Mouse (Mus musculus): ENCODE data around the gene Spats2l. TPM values are rescaled to one million over a fixed set of nuclear protein-coding genes. Genes with fewer than 3 reads are reported as not detected.

Gene Spats2l
- total and polyA plus RNA-seq, 3 experiments = not detected

GRCm38 (mm10) chr1:57742266-57742665 lies 31.7 kb upstream of the Spats2l start:
- Histone ChIP-seq H3K4me3 (ENCODE audit: control insufficient read depth in 1 of 2, insufficient read depth in 1 of 2, low read depth in 2 of 2, low read length in 2 of 2) (no peak overlapping the region), H3K9ac (ENCODE audit: control insufficient read depth, low read depth, low read length, poor library complexity, severe bottlenecking) (no peak overlapping the region), H3K27ac (ENCODE audit: control insufficient read depth, low read depth, low read length) (no peak overlapping the region), H3K36me3 (ENCODE audit: control insufficient read depth in 1 of 2, insufficient read depth in 2 of 2, low read length in 2 of 2) (no peaks in the 10 kb centered on the region), H3K4me1 (ENCODE audit: control insufficient read depth in 1 of 2, insufficient read depth in 2 of 2, low read length in 2 of 2) (no peaks in the 10 kb centered on the region), H3K9me3 (replicated peaks; ENCODE audit: insufficient read depth, low read length) (no peaks in the 10 kb centered on the region), H3K79me2 (ENCODE audit: control insufficient read depth, insufficient read depth, low read length, poor library complexity) (no peaks in the 10 kb centered on the region), H3K27me3 (ENCODE audit: control insufficient read depth in 1 of 2, insufficient read depth in 2 of 2, low read length in 2 of 2) (no peaks in the 10 kb centered on the region)
- TF ChIP-seq MAFK (IDR thresholded peaks at IDR 0.05; ENCODE audit: borderline replicate concordance, low read depth, low read length) (no peak), RAD21 (IDR thresholded peaks at IDR 0.05; ENCODE audit: low read depth, low read length) (no peak), TAL1 (IDR thresholded peaks at IDR 0.05; ENCODE audit: low read length) (no peak), RCOR1 (IDR thresholded peaks at IDR 0.05; ENCODE audit: low read depth, low read length) (no peak), TBP (IDR thresholded peaks at IDR 0.05; ENCODE audit: low read depth, low read length) (no peak), E2F4 (IDR thresholded peaks at IDR 0.05; ENCODE audit: borderline replicate concordance, low read depth, low read length) (no peak), POLR2A (IDR thresholded peaks at IDR 0.05; ENCODE audit: control insufficient read depth in 1 of 2, insufficient read depth in 1 of 2, low read depth in 1 of 2, low read length in 2 of 2, poor library complexity in 1 of 2) (no peak), POLR2AphosphoS2 (IDR thresholded peaks at IDR 0.05; ENCODE audit: low read length) (no peak), CHD2 (IDR thresholded peaks at IDR 0.05; ENCODE audit: low read length) (no peak), POLR2AphosphoS5 (IDR thresholded peaks at IDR 0.05; ENCODE audit: borderline replicate concordance, low read depth, low read length) (no peak), TCF12 (IDR thresholded peaks at IDR 0.05; ENCODE audit: low read depth, low read length) (no peak), MYC (IDR thresholded peaks at IDR 0.05; ENCODE audit: low read depth, low read length) (no peak), CHD1 (IDR thresholded peaks at IDR 0.05; ENCODE audit: low read depth, low read length) (no peak), MAZ (IDR thresholded peaks at IDR 0.05; ENCODE audit: low read depth, low read length) (no peak), ZMIZ1 (IDR thresholded peaks at IDR 0.05; ENCODE audit: low read depth, low read length) (no peak), MXI1 (IDR thresholded peaks at IDR 0.05; ENCODE audit: low read depth, low read length) (no peak), USF1 (IDR thresholded peaks at IDR 0.05; ENCODE audit: low read depth, low read length) (no peak), SIN3A (IDR thresholded peaks at IDR 0.05; ENCODE audit: low read length) (no peak), BHLHE40 (IDR thresholded peaks at IDR 0.05; ENCODE audit: borderline replicate concordance, low read depth, low read length) (no peak)
- no peak for DNase-seq (ENCODE audit: low read depth, low spot score)

- no peak overlapping the region for H3K9ac ChIP-seq (ENCODE audit: control insufficient read depth, low read depth, low read length, poor library complexity, severe bottlenecking)
- H3K79me2 ChIP-seq (ENCODE audit: control insufficient read depth, insufficient read depth, low read length, poor library complexity) = no peaks in the 10 kb centered on the region
- H3K27ac ChIP-seq (ENCODE audit: control insufficient read depth, low read depth, low read length) = no peak overlapping the region
- TF ChIP-seq EP300 (IDR thresholded peaks at IDR 0.05; ENCODE audit: low read depth in 1 of 2, low read length in 2 of 2) (no peak), POLR2AphosphoS5 (IDR thresholded peaks at IDR 0.05; ENCODE audit: borderline replicate concordance, low read depth, low read length) (no peak), CHD1 (IDR thresholded peaks at IDR 0.05; ENCODE audit: low read depth, low read length) (no peak), MAX (IDR thresholded peaks at IDR 0.05; ENCODE audit: low read length) (no peak), TAL1 (IDR thresholded peaks at IDR 0.05; ENCODE audit: low read length) (no peak), ZNF384 (IDR thresholded peaks at IDR 0.05; ENCODE audit: low read depth, low read length) (no peak), E2F4 (IDR thresholded peaks at IDR 0.05; ENCODE audit: borderline replicate concordance, low read depth, low read length) (no peak), USF2 (IDR thresholded peaks at IDR 0.05; ENCODE audit: borderline replicate concordance in 1 of 2, insufficient read depth in 1 of 2, low read depth in 1 of 2, low read length in 2 of 2) (no peak), RCOR1 (IDR thresholded peaks at IDR 0.05; ENCODE audit: low read depth, low read length) (no peak), SIN3A (IDR thresholded peaks at IDR 0.05; ENCODE audit: low read length) (no peak)
- no peaks in the 10 kb centered on the region for H3K36me3 ChIP-seq (ENCODE audit: control insufficient read depth in 1 of 2, insufficient read depth in 2 of 2, low read length in 2 of 2)
- H3K4me1 ChIP-seq (ENCODE audit: control insufficient read depth in 1 of 2, insufficient read depth in 2 of 2, low read length in 2 of 2) = no peaks in the 10 kb centered on the region
- DNase-seq (ENCODE audit: low read depth, low spot score) = no peak
- no peak overlapping the region for H3K4me3 ChIP-seq (ENCODE audit: control insufficient read depth in 1 of 2, insufficient read depth in 1 of 2, low read depth in 2 of 2, low read length in 2 of 2)
- H3K9me3 ChIP-seq (replicated peaks; ENCODE audit: insufficient read depth, low read length) = no peaks in the 10 kb centered on the region
- no peaks in the 10 kb centered on the region for H3K27me3 ChIP-seq (ENCODE audit: control insufficient read depth in 1 of 2, insufficient read depth in 2 of 2, low read length in 2 of 2)
Measured at GRCm38 (mm10) chr1:57751781-57752180, 22.2 kb upstream of the Spats2l start.

Measured in MEL (cell line).